18 mouse cellular contexts compared by ENCODE assay signal in the genomic region with DNA sequence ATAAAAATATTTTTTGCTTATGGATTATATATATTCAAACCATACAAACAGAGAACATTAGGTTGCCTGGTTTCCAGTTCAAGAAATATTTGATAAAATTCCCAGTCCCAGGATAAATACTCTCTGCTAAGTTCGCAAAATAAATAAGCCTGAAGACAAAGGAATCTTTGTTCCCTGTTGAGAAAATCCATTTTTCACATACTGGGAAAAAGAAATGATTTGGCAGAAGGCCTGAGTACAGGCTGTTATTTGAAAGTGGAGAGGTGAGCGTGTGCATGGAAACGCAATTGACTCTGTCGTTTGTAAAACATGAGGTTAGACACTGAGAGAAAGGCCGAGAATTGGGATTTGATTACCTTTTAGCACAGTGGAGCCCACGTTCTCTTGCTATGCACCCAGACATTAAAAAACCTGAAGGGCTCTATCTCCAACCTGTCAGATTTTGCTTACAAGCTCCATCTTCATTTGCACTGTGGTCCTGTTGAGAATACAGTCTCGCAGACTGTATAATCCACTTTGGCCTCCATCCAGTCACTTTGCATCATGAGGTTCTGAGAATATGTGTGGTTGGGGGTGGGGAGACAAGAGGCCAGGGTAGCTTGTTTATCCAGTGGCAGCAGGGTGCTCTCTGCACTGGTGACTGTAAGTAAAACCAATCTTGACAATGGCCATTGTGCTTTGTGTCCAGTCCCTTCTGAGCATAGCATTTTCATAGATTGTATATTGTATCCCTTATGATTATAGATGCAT. TPM values are rescaled to one million over a fixed set of nuclear protein-coding genes. Genes with fewer than 3 reads are reported as not detected.
DNase-seq lines count a peak whose midpoint lies in the region; ATAC-seq and TF ChIP-seq lines count a peak whose summit lies in the region.
"Had no signal": no experiment of that assay in that cellular context is flagged by ENCODE, and none has a peak within 500 bp of the region (broad histone marks: within the 10 kb centered on the region; RNA-seq: fewer than 3 reads in every experiment).

No protein-coding gene starts in this region.

- H3K36me3 ChIP-seq in limb, embryonic 14.5 days (ENCODE audit: control insufficient read depth, insufficient read depth, low read length) = no peaks in the 10 kb centered on the region
- H3K36me3 ChIP-seq in limb, embryonic 10.5 days = no peaks in the 10 kb centered on the region
- no peaks in the 10 kb centered on the region for H3K36me3 ChIP-seq in hindbrain, embryonic 15.5 days
- H3K36me3 ChIP-seq: embryonic facial prominence, embryonic 12.5 days; limb, embryonic 15.5 days; neural tube, embryonic 12.5 days had no signal

- no peaks in the 10 kb centered on the region for H3K4me1 ChIP-seq in limb, embryonic 14.5 days (ENCODE audit: control insufficient read depth, insufficient read depth, low read length)
- H3K4me1 ChIP-seq in limb, embryonic 10.5 days = no peaks in the 10 kb centered on the region
- no peaks in the 10 kb centered on the region for H3K4me1 ChIP-seq in hindbrain, embryonic 15.5 days (replicated peaks)
- H3K4me1 ChIP-seq: embryonic facial prominence, embryonic 12.5 days; limb, embryonic 15.5 days; neural tube, embryonic 12.5 days had no signal

- H3K9ac ChIP-seq in limb, embryonic 14.5 days (ENCODE audit: low read depth, low read length, severe bottlenecking) = no peak overlapping the region
- no peak overlapping the region for H3K9ac ChIP-seq in hindbrain, embryonic 15.5 days
- H3K9ac ChIP-seq: embryonic facial prominence, embryonic 12.5 days; limb, embryonic 15.5 days; neural tube, embryonic 12.5 days had no signal

- no peak for TF ChIP-seq POLR2A in limb, embryonic 14.5 days (IDR thresholded peaks at IDR 0.05; ENCODE audit: borderline replicate concordance, extremely low read depth, insufficient read depth, insufficient read length)

- ATAC-seq in limb, embryonic 14.5 days (ENCODE audit: low FRiP score, low read depth) = no peak
- no peak for ATAC-seq in hindbrain, embryonic 15.5 days (ENCODE audit: low FRiP score, low read depth)

- H3K4me2 ChIP-seq in limb, embryonic 14.5 days (replicated peaks; ENCODE audit: low read depth, low read length, severe bottlenecking) = no peak overlapping the region
- H3K4me2 ChIP-seq in hindbrain, embryonic 15.5 days = no peak overlapping the region
- H3K4me2 ChIP-seq: embryonic facial prominence, embryonic 12.5 days; limb, embryonic 15.5 days; neural tube, embryonic 12.5 days had no signal

- DNase-seq in embryo, embryonic 11 days = peak; percentile 1
- no peak for DNase-seq in embryo, embryonic 10 days (ENCODE audit: low spot score)
- DNase-seq in limb, embryonic 14.5 days (ENCODE audit: low spot score) = peak; percentile 4
- DNase-seq in limb, embryonic 10.5 days (ENCODE audit: low spot score) = no peak
- DNase-seq in Muller cell, postnatal 12 days (ENCODE audit: inconsistent ontology term) = peak; percentile 53
- no peak for DNase-seq in kidney, adult 11 months
- no peak for DNase-seq in right cerebral cortex, postnatal 4 days
- DNase-seq: adrenal gland, adult 2 months; cerebellum, adult 11 months; cerebellum, postnatal 36 days; kidney, adult 2 months; kidney, postnatal 14 days; right cerebral cortex, postnatal 14 days; thymus, adult 18-20 months had no signal

- 0 out of 2 replicates have a peak overlapping the region, but pooled peaks have one; percentile 1 for H3K27ac ChIP-seq in limb, embryonic 14.5 days (replicated peaks; ENCODE audit: low read depth, low read length)
- no peak overlapping the region for H3K27ac ChIP-seq in limb, embryonic 10.5 days
- H3K27ac ChIP-seq in hindbrain, embryonic 15.5 days (replicated peaks) = peak overlapping the region; percentile 51
- H3K27ac ChIP-seq: embryonic facial prominence, embryonic 12.5 days; limb, embryonic 15.5 days; neural tube, embryonic 12.5 days had no signal

- WGBS in limb, embryonic 14.5 days = 58% methylated on average over 7 of the region's 7 CpGs
- WGBS in limb, embryonic 10.5 days = 79% methylated on average over 7 of the region's 7 CpGs
- 51% methylated on average over 7 of the region's 7 CpGs for WGBS in hindbrain, embryonic 15.5 days

- no peaks in the 10 kb centered on the region for H3K9me3 ChIP-seq in limb, embryonic 14.5 days (ENCODE audit: control insufficient read depth, low read length)
- no peaks in the 10 kb centered on the region for H3K9me3 ChIP-seq in limb, embryonic 10.5 days (replicated peaks)
- no peaks in the 10 kb centered on the region for H3K9me3 ChIP-seq in hindbrain, embryonic 15.5 days
- H3K9me3 ChIP-seq: embryonic facial prominence, embryonic 12.5 days; limb, embryonic 15.5 days; neural tube, embryonic 12.5 days had no signal

- H3K27me3 ChIP-seq in limb, embryonic 14.5 days (ENCODE audit: control insufficient read depth, insufficient read depth, low read length) = no peaks in the 10 kb centered on the region
- H3K27me3 ChIP-seq in limb, embryonic 10.5 days (ENCODE audit: low read depth, poor library complexity, severe bottlenecking) = peaks cover 37% of the 10 kb centered on the region
- no peaks in the 10 kb centered on the region for H3K27me3 ChIP-seq in hindbrain, embryonic 15.5 days
- H3K27me3 ChIP-seq: embryonic facial prominence, embryonic 12.5 days; neural tube, embryonic 12.5 days had no signal

- no peak overlapping the region for H3K4me3 ChIP-seq in limb, embryonic 14.5 days (replicated peaks; ENCODE audit: low read length)
- no peak overlapping the region for H3K4me3 ChIP-seq in limb, embryonic 10.5 days
- no peak overlapping the region for H3K4me3 ChIP-seq in hindbrain, embryonic 15.5 days
- H3K4me3 ChIP-seq: embryonic facial prominence, embryonic 12.5 days; limb, embryonic 15.5 days; neural tube, embryonic 12.5 days had no signal

RNA-seq across cellular contexts. Expression of a gene that starts 40.7 kb away (rescaled TPM):
- polyA plus RNA-seq in limb, embryonic 14.5 days (2012; rRNA removed) = 0.40 and 0.52 TPM in 2 replicates
- 0.70 and 0.88 TPM in 2 replicates for polyA plus RNA-seq in limb, embryonic 14.5 days (2014; fragmentation: Nextera tagmentation; extraction: Ambion mirVana)
- 0.46 and 0.75 TPM in 2 replicates for polyA plus RNA-seq in limb, embryonic 10.5 days (2016; fragmentation: Nextera tagmentation; extraction: Ambion mirVana)
- 0.12 and 0.32 TPM in 2 replicates for polyA plus RNA-seq in hindbrain, embryonic 15.5 days (2015; fragmentation: Nextera tagmentation; extraction: Ambion mirVana)
- polyA plus RNA-seq: adrenal gland, adult 2 months; kidney, adult 2 months had no signal

Comparison
In these comparisons a context has a peak if more than half of its experiments do, and no peak if none do; other contexts are left out.
1. DNase-seq: peak in embryo, embryonic 11 days (single experiment), limb, embryonic 14.5 days (single experiment) and Muller cell, postnatal 12 days (single experiment); none in embryo, embryonic 10 days (single experiment), limb, embryonic 10.5 days (single experiment), kidney, adult 11 months (single experiment) and right cerebral cortex, postnatal 4 days (single experiment).